Mouse (Mus musculus) lung, postnatal 4 days (tissue): Measurements from ENCODE around the gene Erich3.
"Not testable (repeated sequence)": the region's sequence is repeated elsewhere in the genome, so short reads cannot be mapped to it uniquely, and the experiment has no call there.

Experiments used
- DNase-seq, 2 experiments: peaks; one replicate each; pipeline ENCODE4 v3.0.0; 2021

Gene Erich3

DNA sequence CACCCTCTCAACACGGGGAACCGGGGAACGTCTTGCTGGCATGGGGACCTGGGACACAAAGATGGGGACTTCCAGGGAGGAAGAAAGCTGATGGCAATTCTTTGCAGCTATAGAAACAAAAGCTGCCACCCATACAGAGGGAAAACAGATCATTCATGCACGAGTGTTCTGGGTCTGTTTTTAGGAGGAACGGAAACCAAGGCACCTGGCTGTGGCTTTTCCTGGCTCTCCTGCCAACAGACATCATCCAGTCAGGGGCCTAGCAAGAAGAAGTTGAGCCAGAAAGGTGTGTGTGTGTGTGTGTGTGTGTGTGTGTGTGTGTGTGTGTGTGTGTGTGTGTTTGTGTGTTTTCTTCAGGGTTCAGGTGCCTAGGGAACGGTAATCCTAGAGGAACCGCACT is at the start of gene Erich3:
Gene Erich3, plus strand, starts transcription at position 315 of the 400 bp plus-strand sequence.
- DNase-seq = no peak

DNA sequence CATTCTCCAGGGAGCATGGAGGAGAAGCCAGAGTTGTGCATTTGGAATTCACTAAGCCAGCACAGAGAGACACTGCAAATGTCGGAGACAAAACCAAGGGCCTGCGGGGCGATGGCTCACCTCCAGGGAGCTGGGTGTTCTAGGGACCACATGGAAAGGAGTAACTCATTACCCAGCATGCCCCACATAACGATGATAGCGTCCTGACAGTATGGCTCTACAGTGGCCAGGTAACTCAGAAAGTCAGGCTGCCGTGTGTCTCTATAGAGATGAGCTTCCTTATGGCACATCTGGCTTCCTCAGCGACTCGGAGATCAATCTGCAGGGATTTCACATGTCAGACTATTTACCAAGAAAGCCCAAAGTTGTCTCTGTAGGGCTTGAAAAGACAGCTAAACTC is 48.9 kb upstream of the Erich3 start:
- DNase-seq = no peak

DNA sequence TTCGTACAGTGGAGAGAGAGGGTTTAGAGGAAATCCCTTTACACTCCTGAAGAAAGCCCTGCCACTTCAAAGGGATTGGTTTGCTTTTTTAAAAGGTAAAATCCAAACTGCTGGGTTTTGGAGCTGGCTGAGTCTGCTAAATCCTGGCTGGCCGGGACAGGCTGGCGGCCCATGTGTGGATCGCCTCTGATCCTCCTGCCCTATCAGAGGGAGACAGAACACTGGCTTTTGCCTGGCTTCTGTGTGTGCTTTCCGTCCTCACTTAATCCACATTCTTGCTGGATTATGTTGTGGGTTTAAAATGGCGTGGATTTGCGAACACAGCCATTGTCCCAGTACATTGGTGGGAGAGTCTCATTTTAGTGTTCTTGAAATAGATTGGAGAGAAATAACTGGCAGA is 48.4 kb upstream of the Erich3 start:
- DNase-seq = no peak

DNA sequence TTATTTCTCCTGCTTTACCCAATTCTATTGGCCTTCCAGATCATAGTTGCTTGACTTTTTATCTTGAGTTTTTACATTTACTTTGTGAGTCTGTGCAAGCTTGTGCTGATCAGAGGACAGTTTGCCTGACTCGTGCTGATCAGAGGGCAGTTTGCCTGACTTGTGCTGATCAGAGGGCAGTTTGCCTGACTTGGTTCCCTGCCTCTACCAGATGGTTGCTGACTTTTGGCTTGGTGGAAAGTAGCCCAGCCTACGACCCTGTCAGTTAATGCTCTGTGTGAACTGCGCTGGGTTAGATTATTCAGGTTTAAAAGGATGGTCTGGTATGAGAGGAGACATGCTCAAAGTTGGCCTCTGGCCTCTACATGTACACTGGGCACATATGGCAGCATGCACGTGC is 47.6 kb upstream of the Erich3 start:
- DNase-seq = no peak

DNA sequence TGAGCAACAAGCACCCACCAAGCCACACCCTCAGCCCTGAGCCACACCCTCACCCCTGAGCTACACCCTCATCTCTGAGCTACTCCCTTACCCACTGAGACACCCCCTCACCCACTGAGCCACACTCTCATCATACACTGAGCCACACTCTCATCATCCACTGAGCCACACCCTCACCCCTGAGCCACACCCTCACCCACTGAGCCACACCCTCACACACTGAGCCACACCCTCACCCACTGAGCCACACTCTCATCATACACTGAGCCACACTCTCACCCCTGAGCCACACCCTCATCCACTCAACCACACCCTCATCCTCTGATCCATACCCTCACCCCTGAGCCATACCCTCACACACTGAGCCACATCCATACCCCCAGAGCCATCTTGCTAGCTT is 35.4 kb upstream of the Erich3 start:
- no peak for DNase-seq

DNA sequence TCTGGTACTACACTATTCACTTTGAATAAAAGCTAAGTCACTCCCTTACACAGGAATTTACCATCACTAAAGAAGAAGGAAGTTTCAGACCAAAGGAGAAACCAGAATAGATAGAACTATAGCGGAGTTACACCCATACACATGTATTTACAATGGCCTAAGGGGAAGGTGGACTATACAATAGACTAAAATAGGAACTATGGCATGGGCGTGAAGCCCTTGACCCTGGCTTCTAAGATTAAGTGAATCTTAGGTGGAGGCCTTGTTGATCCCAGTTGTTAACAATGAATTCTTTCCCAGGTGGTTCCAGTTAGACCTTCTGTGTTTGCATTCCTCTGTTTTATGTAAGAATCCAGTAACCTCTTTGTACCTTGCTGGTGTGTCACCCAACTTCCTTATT is 32.4 kb upstream of the Erich3 start:
- not testable (repeated sequence) for DNase-seq

DNA sequence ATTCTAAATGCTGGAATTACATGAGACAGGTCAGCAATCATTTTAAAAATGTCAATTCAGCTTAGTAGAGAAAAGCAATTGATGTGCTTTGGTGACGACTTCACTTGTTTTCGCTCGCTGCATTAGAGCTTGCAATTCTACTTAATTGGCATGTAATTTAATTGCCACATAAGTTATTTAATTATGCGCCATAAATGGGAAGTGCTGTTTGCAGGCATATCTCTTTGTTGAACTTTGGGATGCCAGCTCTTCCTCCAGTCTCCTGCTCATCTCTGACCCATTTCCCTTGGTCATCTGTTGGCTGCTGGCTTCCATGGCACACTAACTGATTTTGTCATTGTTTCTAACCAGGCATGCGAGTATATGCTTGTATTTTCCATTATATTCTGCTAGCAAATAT is 30.6 kb upstream of the Erich3 start:
- no peak for DNase-seq

DNA sequence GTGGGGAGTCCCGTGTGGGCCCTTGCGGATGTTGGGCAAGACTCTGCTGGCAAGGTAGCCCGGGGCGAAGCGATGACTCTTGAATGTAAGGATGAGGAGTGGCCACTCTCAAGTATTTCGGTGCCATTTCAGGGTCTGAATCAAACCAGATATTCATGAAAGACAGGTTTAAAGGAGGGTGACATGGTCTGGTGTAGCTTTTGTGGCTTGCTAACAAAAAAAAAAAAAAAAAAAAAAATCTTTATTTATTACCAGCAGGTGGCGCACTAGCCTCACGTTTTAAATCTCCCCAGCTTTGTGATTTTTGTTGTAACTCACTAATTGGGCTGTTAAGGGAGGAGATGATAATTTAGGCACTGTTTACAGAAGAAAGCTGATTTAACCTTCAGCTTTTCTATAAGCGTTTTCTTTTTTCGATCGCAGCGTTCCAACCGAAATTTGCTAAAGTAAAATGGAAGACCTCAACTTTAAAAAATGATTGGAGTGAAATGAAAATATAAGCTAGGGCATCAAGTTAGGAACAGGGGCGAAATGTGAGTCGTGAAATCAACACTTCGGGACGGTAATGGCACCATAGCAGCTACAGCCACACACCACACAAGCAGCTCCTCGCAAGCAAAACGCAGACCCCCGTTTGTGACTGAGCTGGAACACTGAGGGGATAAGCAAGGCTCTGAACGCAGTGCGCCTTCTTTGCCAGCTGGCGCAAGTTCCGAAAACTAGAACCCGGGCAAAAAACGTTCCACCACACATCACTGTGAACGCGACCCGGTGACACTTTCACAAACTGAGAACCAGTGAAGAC is 16.8 kb upstream of the Erich3 start:
- DNase-seq = peak in 1 of 2 experiments; percentile 12

DNA sequence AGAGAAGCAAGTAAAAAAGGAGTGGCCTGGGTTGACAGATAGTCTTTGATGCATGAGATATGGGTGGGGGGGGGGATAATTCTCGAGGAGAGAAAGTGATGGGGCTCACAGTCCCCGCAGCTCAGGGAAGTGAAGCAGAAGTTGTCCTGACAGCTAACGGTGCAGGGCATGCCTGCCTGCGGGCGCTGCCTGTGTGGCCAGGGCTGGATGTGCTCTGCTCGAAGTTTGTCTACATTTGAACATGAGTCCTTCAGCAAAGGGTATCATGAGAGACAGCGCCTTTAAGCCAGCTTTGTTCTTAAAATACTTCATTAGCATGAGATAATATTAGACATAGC is 16.2 kb upstream of the Erich3 start:
- no peak for DNase-seq

DNA sequence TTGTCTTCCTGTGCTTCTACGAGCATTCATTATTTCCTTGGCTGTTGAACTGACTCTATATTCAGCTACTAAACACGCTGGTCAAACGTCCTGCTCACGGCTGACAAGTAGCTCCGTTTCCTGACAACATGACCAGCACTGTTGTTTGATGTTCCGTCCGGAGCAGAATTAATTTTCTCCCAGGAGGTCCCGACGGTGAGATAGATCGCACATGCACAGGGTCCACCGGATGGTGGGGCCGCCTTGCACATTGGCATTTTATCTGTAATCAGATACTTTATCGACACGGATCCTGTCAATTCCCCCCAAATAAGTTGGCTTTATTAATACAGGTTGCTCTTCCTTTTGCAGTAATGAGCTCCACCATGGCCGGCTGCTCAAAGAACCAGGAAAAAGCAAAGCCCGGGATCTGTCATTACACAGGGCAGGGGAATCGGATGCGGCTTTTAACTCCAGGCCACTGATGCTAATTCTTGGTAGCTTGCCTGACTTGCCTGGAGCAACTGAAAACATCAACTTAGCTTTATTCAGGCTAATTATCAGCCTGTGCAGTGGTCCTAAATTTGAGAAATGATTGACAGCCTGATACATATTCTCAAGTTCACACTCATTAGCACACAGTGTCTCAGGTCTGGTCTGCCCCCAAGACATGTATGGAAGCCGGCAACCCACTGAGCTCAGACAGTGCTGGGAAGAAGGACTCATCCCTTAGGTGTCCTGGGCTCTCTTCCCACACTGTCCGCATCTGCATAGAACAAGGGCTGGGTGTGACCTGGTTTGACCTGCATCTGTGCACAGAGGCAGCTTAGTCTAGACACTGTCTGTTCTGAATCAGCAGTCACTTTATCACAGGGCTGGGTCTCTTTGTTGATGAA is 14.0 kb upstream of the Erich3 start:
- no peak for DNase-seq

DNA sequence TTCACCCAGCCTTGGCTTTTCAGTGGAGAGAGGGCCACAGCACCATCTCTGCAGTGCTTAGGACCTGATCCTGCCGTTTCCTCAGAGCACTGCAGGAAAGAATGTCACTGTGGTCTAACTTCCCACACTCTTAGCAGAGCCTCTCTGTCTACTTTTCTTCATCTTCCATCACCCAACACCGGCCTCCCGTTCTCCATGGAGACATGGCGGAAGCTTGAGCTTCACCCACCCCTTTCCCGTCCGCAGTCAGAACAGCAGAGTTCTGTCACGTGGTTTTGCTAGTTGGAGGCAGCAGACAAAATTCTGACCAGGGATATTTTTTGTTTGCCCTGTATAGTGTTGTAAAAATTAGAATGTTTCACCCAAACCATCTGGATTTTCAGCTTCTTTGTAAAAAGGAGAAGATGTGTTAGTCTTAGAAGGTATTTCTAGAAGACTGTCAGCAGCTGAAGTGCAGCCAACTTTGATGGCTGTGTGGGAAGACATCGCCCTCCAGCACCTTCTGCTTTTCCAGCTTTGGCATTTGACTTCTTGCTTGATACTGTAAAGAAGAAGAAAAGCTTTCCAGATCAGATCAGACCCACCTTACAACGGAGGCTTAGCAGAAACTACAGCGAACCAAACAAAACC is 12.4 kb upstream of the Erich3 start:
- DNase-seq = no peak

DNA sequence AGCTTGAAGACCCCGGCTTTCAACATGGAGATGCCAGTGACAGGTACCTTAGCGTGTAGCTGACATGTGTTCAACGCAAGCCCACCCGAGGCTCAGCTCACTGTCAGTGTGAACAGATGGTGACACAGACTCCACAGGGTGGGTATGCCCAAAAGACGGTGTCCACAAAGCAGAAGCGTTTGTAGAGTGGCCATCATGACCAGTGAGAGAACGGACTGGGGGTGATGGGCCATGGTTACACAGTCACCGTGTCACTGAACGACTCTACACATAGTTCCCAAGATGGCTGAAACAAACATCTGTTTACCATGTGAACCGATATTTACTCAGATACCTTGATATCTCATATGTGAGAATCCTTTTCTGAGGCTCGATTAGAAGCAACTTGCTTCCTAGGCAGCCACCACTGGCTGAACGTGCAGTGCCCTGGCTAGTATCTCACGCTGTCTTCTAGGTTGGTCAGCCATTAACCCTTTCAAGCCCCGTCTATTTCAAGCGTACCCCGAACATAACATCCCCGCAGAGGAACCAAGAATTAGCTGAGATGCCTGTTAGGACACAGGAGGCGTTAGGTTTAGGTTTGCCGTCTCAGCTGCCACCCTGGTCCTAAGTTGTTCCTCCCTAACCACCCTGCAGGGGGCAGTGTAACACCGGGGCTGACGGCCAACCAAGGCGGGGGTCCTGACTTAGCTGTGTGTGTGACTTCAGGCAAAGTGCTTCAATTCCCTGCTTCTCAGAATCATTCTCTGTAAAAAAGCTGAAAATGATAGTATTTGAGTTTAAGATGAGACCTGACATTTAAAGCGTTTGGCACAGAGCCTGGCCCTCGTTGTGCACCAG is 10.9 kb upstream of the Erich3 start:
- peak; percentile 42 to 64 for DNase-seq

DNA sequence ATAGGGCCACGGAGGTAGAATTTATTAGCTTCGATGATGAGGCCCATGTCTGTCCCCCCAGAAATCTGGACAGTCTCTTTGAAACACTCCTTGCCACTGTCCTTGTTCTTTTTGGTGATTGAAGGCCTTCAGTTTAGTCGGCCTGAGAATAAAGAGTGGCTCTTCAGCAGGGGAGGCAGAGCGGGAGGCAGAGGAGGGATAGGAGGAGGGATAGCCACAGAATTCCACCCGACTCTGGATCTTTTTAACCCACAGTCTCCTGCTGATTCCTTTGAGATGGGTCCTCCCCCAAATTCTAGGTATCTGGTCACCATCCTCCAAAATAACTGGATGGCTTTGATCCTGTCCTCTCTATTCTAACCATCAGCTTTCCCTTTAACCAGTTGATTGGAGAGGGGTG is 10.2 kb upstream of the Erich3 start:
- DNase-seq = no peak

DNA sequence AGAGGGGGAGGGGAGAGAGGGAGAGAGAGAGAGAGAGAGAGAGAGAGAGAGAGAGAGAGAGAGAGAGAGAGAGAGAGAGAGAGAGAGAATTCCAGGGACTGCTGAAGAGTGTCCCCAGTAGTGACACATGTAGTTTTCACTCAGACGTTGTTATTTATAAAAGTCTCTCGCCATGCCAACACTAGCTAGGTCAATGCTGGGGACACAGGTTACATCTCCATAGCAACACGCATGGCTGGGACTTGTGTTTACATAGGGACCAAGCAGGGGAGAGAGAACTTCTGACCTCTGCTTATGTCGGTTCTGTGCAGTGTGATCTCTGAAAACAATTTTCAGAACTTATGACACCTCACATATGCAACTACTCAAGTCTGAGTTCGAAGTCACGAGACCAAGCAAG is 9.4 kb upstream of the Erich3 start:
- DNase-seq = no peak

DNA sequence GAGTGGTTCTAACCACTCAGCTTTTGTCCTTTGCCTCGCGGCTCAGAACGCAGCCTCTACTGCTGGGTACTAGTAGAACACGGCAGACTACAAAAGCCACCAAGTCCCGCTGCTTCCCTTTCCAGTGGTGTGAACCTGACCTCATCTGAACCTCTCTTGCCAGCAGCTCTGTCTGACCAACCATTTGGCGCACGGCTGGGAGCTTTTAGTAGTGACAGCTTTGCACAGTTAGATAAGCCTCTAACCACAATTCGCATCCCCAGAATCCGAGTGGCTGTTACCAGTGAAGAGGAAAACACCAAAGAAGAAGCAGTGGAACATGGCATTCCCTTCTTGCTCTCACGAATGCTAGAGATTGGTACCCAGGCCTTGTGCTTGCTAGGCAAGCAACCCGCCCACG is 8.8 kb upstream of the Erich3 start:
- DNase-seq = no peak

DNA sequence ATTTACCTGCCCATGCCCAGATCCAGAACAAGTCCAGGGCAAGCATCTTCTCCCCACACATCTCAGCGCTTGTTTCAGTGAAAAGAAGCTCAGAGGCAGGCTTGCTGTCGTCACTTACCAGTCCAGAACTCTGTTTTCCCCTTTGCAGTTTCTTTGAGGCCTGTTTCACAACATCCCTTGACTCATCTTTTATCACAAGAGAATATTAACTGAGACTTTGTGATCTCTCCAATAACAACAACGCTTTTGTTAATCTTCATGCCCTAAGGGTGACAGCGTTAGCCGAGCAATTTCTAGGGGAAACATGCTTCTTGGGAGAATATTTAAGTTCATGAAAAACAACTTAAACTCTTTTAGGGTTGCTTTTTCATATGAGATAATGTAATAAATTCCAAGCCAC is 7.9 kb upstream of the Erich3 start:
- DNase-seq = no peak

DNA sequence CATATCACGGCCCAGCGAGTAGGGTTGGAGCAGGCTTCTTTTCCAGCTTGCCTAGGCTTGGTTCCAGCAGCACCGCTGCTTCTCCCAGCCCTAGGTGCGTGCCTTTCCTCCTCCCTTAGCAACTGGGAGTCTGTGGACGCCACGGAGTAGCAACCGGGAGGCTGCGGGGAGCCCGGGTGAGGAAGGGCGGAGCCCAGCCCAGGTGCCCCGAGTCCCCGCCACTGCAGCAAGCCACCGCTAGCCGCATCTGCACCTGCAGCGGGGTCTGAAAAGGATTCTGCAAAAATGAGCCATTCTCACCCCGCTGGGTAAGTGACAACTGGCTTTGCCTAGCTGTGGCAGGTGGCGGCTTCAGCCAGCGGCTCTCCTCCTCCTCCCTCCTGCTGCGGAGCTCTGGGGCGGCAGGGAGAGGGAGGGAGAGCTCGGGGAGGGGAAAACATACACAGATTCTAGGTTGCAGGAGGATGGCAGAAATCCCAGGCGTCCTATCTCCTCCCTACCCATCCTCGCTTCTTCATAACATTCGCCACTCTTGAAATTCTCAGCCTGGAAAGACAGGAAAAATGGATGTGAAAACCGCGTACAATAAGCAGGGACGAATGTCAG is 420 bp downstream of the Erich3 start:
- no peak for DNase-seq

DNA sequence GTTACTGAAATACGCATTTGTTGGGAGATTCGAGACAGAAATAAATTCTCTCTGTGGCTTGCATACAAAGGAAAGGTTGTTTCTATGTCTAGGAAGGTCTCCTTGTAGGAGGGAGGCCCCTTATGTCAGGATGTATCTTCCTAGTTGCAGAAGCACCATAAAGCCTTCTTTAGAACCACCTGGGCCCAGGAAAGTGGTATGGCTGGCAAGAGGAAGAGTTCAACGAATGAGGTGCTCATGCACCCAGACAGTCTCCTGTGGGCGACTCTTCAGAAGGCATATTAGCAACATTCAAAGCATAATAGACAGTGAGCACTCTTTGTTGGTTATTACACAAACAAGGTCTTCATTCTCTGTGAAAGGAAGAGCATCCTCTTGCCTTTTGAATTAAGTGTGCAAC is 977 bp downstream of the Erich3 start:
- no peak for DNase-seq

DNA sequence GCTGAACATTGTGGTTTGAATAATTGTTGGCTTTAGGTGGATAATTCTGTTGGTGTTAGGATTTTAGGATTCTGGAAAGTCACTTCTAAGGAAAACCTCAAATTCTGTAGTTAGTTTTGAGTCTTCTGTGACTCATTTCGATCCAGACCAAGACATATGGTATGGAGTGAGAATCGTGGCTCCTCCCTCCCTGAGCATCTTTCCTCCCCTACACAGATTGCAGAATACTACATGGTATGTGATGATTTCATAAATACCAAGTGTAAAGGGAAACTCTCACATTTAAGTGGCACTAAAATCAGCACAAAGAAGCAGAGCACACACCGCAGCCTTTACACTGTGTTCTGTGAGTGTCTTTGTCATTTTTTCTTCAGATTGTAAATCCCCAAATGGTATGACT is 4.8 kb downstream of the Erich3 start:
- DNase-seq = no peak

DNA sequence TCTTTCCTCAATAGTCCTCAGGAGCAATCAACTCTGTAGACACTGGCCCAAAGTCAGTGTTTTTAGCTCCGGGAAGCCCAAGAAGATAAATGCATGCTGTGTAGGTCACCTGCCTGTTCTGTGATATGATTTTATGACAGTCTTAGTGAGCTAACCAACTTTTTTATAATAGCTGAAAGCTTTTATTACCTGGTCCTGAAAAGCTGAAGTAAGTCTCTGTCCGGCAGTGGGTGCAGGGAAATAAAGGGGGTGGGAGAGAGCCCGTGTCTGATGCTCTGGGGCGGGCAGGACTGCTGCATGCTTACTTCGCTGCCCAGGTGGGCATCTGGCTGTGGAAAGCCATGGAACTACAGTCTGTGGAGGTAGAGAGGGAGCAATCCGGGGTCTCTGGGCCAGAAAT is 6.9 kb downstream of the Erich3 start:
- DNase-seq = no peak

DNA sequence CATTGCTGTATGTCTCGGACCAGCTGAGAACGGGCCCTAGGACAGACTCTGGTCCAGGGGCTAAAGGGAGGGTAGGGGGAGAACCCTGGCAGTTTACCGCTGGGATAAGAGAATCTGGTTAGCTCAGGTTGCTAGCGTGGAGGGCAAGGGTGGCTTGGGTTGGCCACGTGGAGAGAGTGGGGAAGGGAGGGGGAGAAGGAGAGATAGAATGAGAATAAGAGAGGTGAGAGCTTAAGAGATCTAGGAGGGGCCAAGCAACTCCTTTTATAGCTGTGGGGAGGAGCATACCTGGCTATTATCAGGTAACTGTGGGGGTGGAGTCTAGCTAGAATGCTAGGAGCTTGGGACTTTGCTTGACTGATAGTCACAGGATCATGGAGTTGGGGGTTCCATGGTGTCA is 7.4 kb downstream of the Erich3 start:
- DNase-seq = no peak

DNA sequence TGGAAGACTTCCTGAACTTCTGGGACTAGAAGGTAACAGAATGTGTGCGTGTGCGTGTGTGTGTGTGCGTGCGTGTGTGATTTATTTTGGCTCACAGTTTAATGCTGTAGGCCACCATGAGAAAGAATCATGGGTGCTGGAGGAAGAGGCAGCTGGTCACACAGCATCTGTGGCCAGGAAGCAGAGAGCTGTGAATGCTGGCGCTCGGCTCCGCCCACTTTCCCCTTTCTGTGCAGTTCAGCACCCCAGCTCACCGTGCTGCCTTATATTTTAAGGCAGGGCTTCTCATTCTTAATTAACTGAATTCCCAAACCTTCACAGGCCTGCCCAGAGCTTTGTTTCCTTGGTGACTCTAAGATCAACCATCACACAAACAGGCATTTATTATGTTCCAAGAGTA is 9.7 kb downstream of the Erich3 start:
- no peak for DNase-seq

DNA sequence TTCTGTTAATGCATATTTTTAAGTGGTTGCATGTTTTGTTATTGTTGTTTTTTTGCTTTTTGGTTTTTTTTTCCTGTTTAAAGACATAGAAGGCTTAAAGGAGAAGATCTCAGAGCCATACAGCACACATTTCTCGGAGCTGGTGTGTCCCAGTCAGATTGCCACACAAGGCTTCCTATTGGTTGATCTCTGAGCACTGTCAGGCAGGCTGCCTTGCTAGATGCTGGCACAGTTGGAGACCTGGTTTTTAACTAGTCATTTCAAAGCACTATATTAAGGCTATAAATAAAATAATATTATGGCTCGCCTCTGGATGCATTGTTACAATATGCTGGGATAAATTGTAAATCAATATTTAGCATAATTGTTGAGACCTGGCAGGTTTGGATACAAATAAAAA is 18.9 kb downstream of the Erich3 start:
- no peak for DNase-seq
